Mouse (Mus musculus) stomach, postnatal 0 days (tissue): ENCODE data around the gene Pde2a.

Experiments used
- CTCF ChIP-seq: IDR thresholded peaks from 2 replicates; pipeline ENCODE4 v1.5.1; 2016; ENCODE audit warnings: antibody characterized with exemption, low read depth, mild to moderate bottlenecking, moderate library complexity
- EP300 ChIP-seq: optimal IDR thresholded peaks from 2 replicates; pipeline ENCODE3; 2016; ENCODE audit warnings: antibody characterized with exemption

- TF ChIP-seq CTCF = no peak
- no peak for TF ChIP-seq EP300
Observed at GRCm38 (mm10) chr7:101498385-101498784, 76.9 kb downstream of the Pde2a start.
